Comparison of ENCODE assay signal across 26 mouse cellular contexts in the genomic region with DNA sequence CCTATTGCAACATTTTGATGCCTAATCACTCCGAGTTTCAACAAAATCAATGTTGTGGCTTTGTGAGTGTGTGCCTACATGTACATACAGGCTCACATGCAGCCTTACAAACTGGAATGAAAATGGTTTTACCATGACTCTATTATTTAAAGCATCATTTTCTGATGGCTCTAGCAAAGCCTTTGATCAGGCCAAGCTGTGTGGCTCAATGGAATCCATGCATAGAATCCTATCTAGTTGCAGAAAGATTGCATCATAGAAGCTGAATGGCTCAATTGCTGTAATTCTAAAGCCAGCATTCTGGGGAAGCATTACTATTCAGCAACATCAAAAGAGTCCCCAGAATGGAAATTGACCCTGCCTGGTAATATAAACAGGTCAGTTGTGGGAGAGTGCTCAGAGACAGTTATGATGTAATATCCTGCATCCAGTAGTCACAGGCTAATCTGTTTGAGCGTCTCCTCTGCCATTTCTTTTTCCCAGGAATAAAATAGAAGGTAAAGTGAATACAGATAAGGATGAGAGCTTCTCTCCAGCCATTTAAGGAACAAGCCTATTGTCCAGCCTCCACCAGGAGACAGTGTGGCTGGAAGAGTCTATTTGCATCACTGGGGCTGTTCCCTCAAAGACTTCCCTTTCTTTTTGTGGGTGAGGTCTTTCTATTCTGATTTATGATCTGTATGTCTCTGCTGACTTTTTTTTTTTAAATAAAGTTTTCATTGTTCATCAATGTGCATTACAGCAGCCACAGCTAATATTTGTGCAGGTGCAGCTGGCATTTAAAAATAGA.
DNase-seq lines count a peak whose midpoint lies in the region; ATAC-seq and TF ChIP-seq lines count a peak whose summit lies in the region.
"Had no signal": no experiment of that assay in that cellular context is flagged by ENCODE, and none has a peak within 500 bp of the region (broad histone marks: within the 10 kb centered on the region; RNA-seq: fewer than 3 reads in every experiment).

No protein-coding gene starts in this region.

- H3K4me2 ChIP-seq in forebrain, embryonic 12.5 days = no peak overlapping the region
- no peak overlapping the region for H3K4me2 ChIP-seq in lung, postnatal 0 days (replicated peaks; ENCODE audit: low read depth, low read length)
- no peak overlapping the region for H3K4me2 ChIP-seq in midbrain, embryonic 12.5 days (replicated peaks)
- H3K4me2 ChIP-seq: embryonic facial prominence, embryonic 12.5 days; heart, embryonic 15.5 days; limb, embryonic 15.5 days; liver, embryonic 15.5 days; stomach, embryonic 15.5 days had no signal

- ATAC-seq in forebrain, embryonic 12.5 days (ENCODE audit: low FRiP score) = peak; percentile 84
- ATAC-seq in lung, postnatal 0 days = no peak
- peak; percentile 90 for ATAC-seq in midbrain, embryonic 12.5 days (ENCODE audit: low FRiP score, low read depth)

- no peak for TF ChIP-seq CTCF in lung, postnatal 0 days (IDR thresholded peaks at IDR 0.05)
- no peak for TF ChIP-seq CTCF in brain, embryonic 14.5 days (IDR thresholded peaks at IDR 0.05; ENCODE audit: borderline replicate concordance, extremely low read depth, insufficient read depth, insufficient read length)
- no peak for TF ChIP-seq CTCF in layer of hippocampus, adult 2 months (conservative IDR thresholded peaks at IDR 0.05)

- no peaks in the 10 kb centered on the region for H3K36me3 ChIP-seq in forebrain, embryonic 12.5 days (replicated peaks)
- H3K36me3 ChIP-seq in forebrain, embryonic 10.5 days (replicated peaks) = no peaks in the 10 kb centered on the region
- H3K36me3 ChIP-seq in lung, postnatal 0 days (ENCODE audit: insufficient read depth, low read length) = no peaks in the 10 kb centered on the region
- no peaks in the 10 kb centered on the region for H3K36me3 ChIP-seq in midbrain, embryonic 12.5 days
- H3K36me3 ChIP-seq: embryonic facial prominence, embryonic 12.5 days; heart, embryonic 15.5 days; limb, embryonic 15.5 days; liver, embryonic 15.5 days; stomach, embryonic 15.5 days had no signal

- no peak overlapping the region for H3K9ac ChIP-seq in forebrain, embryonic 12.5 days
- H3K9ac ChIP-seq in lung, postnatal 0 days (replicated peaks; ENCODE audit: low read depth) = no peak overlapping the region
- no peak overlapping the region for H3K9ac ChIP-seq in midbrain, embryonic 12.5 days (replicated peaks)
- H3K9ac ChIP-seq: embryonic facial prominence, embryonic 12.5 days; heart, embryonic 15.5 days; limb, embryonic 15.5 days; liver, embryonic 15.5 days; stomach, embryonic 15.5 days had no signal

- DNase-seq in forebrain, embryonic 10.5 days (ENCODE audit: extremely low spot score, low spot score) = no peak
- DNase-seq in lung, postnatal 0 days (ENCODE audit: low spot score) = peak; percentile 10
- DNase-seq in lung, adult 18-20 months = no peak
- peak; percentile 54 for DNase-seq in brain, embryonic 14.5 days (ENCODE audit: low read depth)
- no peak for DNase-seq in cerebellum, adult 11 months
- no peak for DNase-seq in layer of hippocampus, adult 2 months (ENCODE audit: low spot score in 2 of 2)
- DNase-seq: adrenal gland, adult 2 months; B cell, adult 2 months; cerebellum, adult 11-12 months; cerebellum, postnatal 14 days; gastrocnemius, postnatal 25 days; heart, adult 2 months; heart, postnatal 4 days; kidney, adult 8-10 months; kidney, postnatal 25 days; lung, postnatal 4 days; right cerebral cortex, postnatal 25 days; thymus, adult 18-20 months; thymus, postnatal 4 days had no signal

- no peaks in the 10 kb centered on the region for H3K27me3 ChIP-seq in forebrain, embryonic 12.5 days
- no peaks in the 10 kb centered on the region for H3K27me3 ChIP-seq in forebrain, embryonic 10.5 days (ENCODE audit: poor library complexity, severe bottlenecking)
- no peaks in the 10 kb centered on the region for H3K27me3 ChIP-seq in lung, postnatal 0 days (replicated peaks; ENCODE audit: insufficient read depth, low read length)
- H3K27me3 ChIP-seq in midbrain, embryonic 12.5 days = no peaks in the 10 kb centered on the region
- H3K27me3 ChIP-seq: embryonic facial prominence, embryonic 12.5 days; heart, embryonic 15.5 days; limb, embryonic 15.5 days; liver, embryonic 15.5 days; stomach, embryonic 15.5 days had no signal

- no peak overlapping the region for H3K4me3 ChIP-seq in forebrain, embryonic 12.5 days (replicated peaks)
- no peak overlapping the region for H3K4me3 ChIP-seq in forebrain, embryonic 10.5 days
- no peak overlapping the region for H3K4me3 ChIP-seq in lung, postnatal 0 days (ENCODE audit: low read depth, low read length)
- H3K4me3 ChIP-seq in midbrain, embryonic 12.5 days = no peak overlapping the region
- no peak overlapping the region for H3K4me3 ChIP-seq in layer of hippocampus, adult 2 months
- H3K4me3 ChIP-seq: embryonic facial prominence, embryonic 12.5 days; heart, adult 2 months; heart, embryonic 15.5 days; limb, embryonic 15.5 days; liver, embryonic 15.5 days; stomach, embryonic 15.5 days had no signal

- H3K4me1 ChIP-seq in forebrain, embryonic 12.5 days = peaks cover 11% of the 10 kb centered on the region
- H3K4me1 ChIP-seq in forebrain, embryonic 10.5 days = peaks cover 15% of the 10 kb centered on the region
- no peaks in the 10 kb centered on the region for H3K4me1 ChIP-seq in lung, postnatal 0 days (ENCODE audit: insufficient read depth, low read depth, low read length)
- H3K4me1 ChIP-seq in midbrain, embryonic 12.5 days = peaks cover 8% of the 10 kb centered on the region
- H3K4me1 ChIP-seq: embryonic facial prominence, embryonic 12.5 days; heart, embryonic 15.5 days; limb, embryonic 15.5 days; liver, embryonic 15.5 days; stomach, embryonic 15.5 days had no signal

- peak overlapping the region; percentile 27; the same call in 1 of the 2 replicates for H3K27ac ChIP-seq in forebrain, embryonic 12.5 days
- H3K27ac ChIP-seq in forebrain, embryonic 10.5 days = no peak overlapping the region; the same call in 1 of the 2 replicates
- no peak overlapping the region for H3K27ac ChIP-seq in lung, postnatal 0 days (ENCODE audit: low read length)
- peak overlapping the region; percentile 39; the same call in 1 of the 2 replicates for H3K27ac ChIP-seq in midbrain, embryonic 12.5 days (replicated peaks)
- no peak overlapping the region for H3K27ac ChIP-seq in layer of hippocampus, adult 2 months
- H3K27ac ChIP-seq: embryonic facial prominence, embryonic 12.5 days; heart, adult 2 months; heart, embryonic 15.5 days; limb, embryonic 15.5 days; liver, embryonic 15.5 days; stomach, embryonic 15.5 days had no signal

- H3K9me3 ChIP-seq in forebrain, embryonic 12.5 days = no peaks in the 10 kb centered on the region
- no peaks in the 10 kb centered on the region for H3K9me3 ChIP-seq in forebrain, embryonic 10.5 days
- no peaks in the 10 kb centered on the region for H3K9me3 ChIP-seq in lung, postnatal 0 days (ENCODE audit: low read length)
- no peaks in the 10 kb centered on the region for H3K9me3 ChIP-seq in midbrain, embryonic 12.5 days
- H3K9me3 ChIP-seq: embryonic facial prominence, embryonic 12.5 days; heart, embryonic 15.5 days; limb, embryonic 15.5 days; liver, embryonic 15.5 days; stomach, embryonic 15.5 days had no signal

- 18% methylated on average over 2 of the region's 2 CpGs for WGBS in forebrain, embryonic 12.5 days
- WGBS in forebrain, embryonic 10.5 days = 44% methylated on average over 2 of the region's 2 CpGs
- WGBS in lung, postnatal 0 days = 39% methylated on average over 2 of the region's 2 CpGs
- WGBS in midbrain, embryonic 12.5 days = 25% methylated on average over 2 of the region's 2 CpGs

- TF ChIP-seq POLR2A in brain, embryonic 14.5 days (IDR thresholded peaks at IDR 0.05; ENCODE audit: borderline replicate concordance, extremely low read depth, insufficient read depth, insufficient read length, poor library complexity, severe bottlenecking) = no peak

- TF ChIP-seq EP300 in lung, postnatal 0 days (IDR thresholded peaks at IDR 0.05) = no peak

Comparison
In these comparisons a context has a peak if more than half of its experiments do, and no peak if none do; other contexts are left out.
1. H3K27ac ChIP-seq: peak in forebrain, embryonic 12.5 days (single experiment) and midbrain, embryonic 12.5 days (single experiment); none in forebrain, embryonic 10.5 days (single experiment), lung, postnatal 0 days (single experiment) and layer of hippocampus, adult 2 months (single experiment).
2. DNase-seq: peak in lung, postnatal 0 days (single experiment) and brain, embryonic 14.5 days (single experiment); none in forebrain, embryonic 10.5 days (single experiment), lung, adult 18-20 months (0 of 2), cerebellum, adult 11 months (single experiment) and layer of hippocampus, adult 2 months (0 of 2).